8 mouse cellular contexts compared by ENCODE assay signal in genomic region chr10:19185790-19186581, GRCm38 (mm10).
DNase-seq lines count a peak whose midpoint lies in the region; ATAC-seq and TF ChIP-seq lines count a peak whose summit lies in the region.

No protein-coding gene starts in this region.

- no peak for TF ChIP-seq CTCF in thymus, adult 2 months (IDR thresholded peaks at IDR 0.05; ENCODE audit: borderline replicate concordance, control insufficient read depth, extremely low read depth, insufficient read depth, low read length, poor library complexity)

- 0 out of 2 replicates have a peak, but pooled peaks have one; percentile 33 for TF ChIP-seq POLR2A in thymus, adult 2 months (IDR thresholded peaks at IDR 0.05; ENCODE audit: control insufficient read depth, extremely low read depth, insufficient read depth, low read length, poor library complexity)

- H3K9me3 ChIP-seq in heart, embryonic 11.5 days (replicated peaks; ENCODE audit: control insufficient read depth, low read length) = no peaks in the 10 kb centered on the region
- no peaks in the 10 kb centered on the region for H3K9me3 ChIP-seq in kidney, embryonic 14.5 days (ENCODE audit: control insufficient read depth, low read length)
- H3K9me3 ChIP-seq in liver, embryonic 11.5 days (ENCODE audit: control insufficient read depth, low read length) = no peaks in the 10 kb centered on the region

- H3K27me3 ChIP-seq in heart, embryonic 11.5 days (ENCODE audit: control insufficient read depth, insufficient read depth, low read length) = peaks cover 2% of the 10 kb centered on the region; the same call in 1 of the 2 replicates
- H3K27me3 ChIP-seq in kidney, embryonic 14.5 days (ENCODE audit: control insufficient read depth, insufficient read depth, low read length) = peaks cover 11% of the 10 kb centered on the region
- H3K27me3 ChIP-seq in liver, embryonic 11.5 days (replicated peaks; ENCODE audit: control insufficient read depth, insufficient read depth, low read length) = no peaks in the 10 kb centered on the region; the same call in 1 of the 2 replicates
- H3K27me3 ChIP-seq in thymus, adult 2 months (ENCODE audit: control insufficient read depth, insufficient read depth, low read length) = no peaks in the 10 kb centered on the region

- no peaks in the 10 kb centered on the region for H3K36me3 ChIP-seq in heart, embryonic 11.5 days (ENCODE audit: control insufficient read depth, insufficient read depth, low read length)
- no peaks in the 10 kb centered on the region for H3K36me3 ChIP-seq in kidney, embryonic 14.5 days (ENCODE audit: control insufficient read depth, insufficient read depth, low read length)
- no peaks in the 10 kb centered on the region for H3K36me3 ChIP-seq in liver, embryonic 11.5 days (ENCODE audit: control insufficient read depth, insufficient read depth, low read length)
- H3K36me3 ChIP-seq in thymus, adult 2 months (ENCODE audit: control insufficient read depth, insufficient read depth, low read length) = no peaks in the 10 kb centered on the region

- H3K4me1 ChIP-seq in heart, embryonic 11.5 days (ENCODE audit: control insufficient read depth, insufficient read depth, low read length) = peaks cover 3% of the 10 kb centered on the region; the same call in 1 of the 2 replicates
- H3K4me1 ChIP-seq in kidney, embryonic 14.5 days (ENCODE audit: control insufficient read depth, insufficient read depth, low read length) = no peaks in the 10 kb centered on the region
- H3K4me1 ChIP-seq in liver, embryonic 11.5 days (replicated peaks; ENCODE audit: control insufficient read depth, insufficient read depth, low read length) = no peaks in the 10 kb centered on the region
- H3K4me1 ChIP-seq in thymus, adult 2 months (replicated peaks; ENCODE audit: control insufficient read depth, insufficient read depth, low read length) = peaks cover 30% of the 10 kb centered on the region

- peak; percentile 93 for DNase-seq in CD4-positive helper T cell, adult 2 months (ENCODE audit: low read depth, low spot score)
- peak; percentile 94 for DNase-seq in T-cell, adult 2 months (ENCODE audit: low spot score)
- DNase-seq in embryo, embryonic 10 days (ENCODE audit: low spot score) = peak; percentile 83
- DNase-seq in liver, embryonic 11.5 days (ENCODE audit: low spot score) = peak; percentile 43
- DNase-seq in thymus, adult 2 months = peak; percentile 64

- H3K4me2 ChIP-seq in heart, embryonic 11.5 days = peak overlapping the region; percentile 66
- H3K4me2 ChIP-seq in kidney, embryonic 14.5 days (replicated peaks; ENCODE audit: low read depth, low read length) = peak overlapping the region; percentile 40
- peak overlapping the region; percentile 61 for H3K4me2 ChIP-seq in liver, embryonic 11.5 days

- 0 out of 2 replicates have a peak, but pooled peaks have one; percentile 22 for ATAC-seq in heart, embryonic 11.5 days (replicated peaks; ENCODE audit: insufficient number of reproducible peaks, low FRiP score, low TSS enrichment)
- peak; percentile 82; the same call in 1 of the 2 replicates for ATAC-seq in kidney, embryonic 14.5 days (ENCODE audit: low FRiP score, low TSS enrichment)
- 0 out of 2 replicates have a peak, but pooled peaks have one; percentile 47 for ATAC-seq in liver, embryonic 11.5 days (replicated peaks; ENCODE audit: low FRiP score)
- ATAC-seq in monocyte, adult 5-6 weeks (replicated peaks; ENCODE audit: insufficient number of reproducible peaks, low FRiP score, low TSS enrichment, poor library complexity, severe bottlenecking) = peak; percentile 71

- H3K4me3 ChIP-seq in heart, embryonic 11.5 days (ENCODE audit: low read depth, low read length) = peak overlapping the region; percentile 36
- peak overlapping the region; percentile 23 for H3K4me3 ChIP-seq in kidney, embryonic 14.5 days (ENCODE audit: low read length)
- H3K4me3 ChIP-seq in liver, embryonic 11.5 days (ENCODE audit: low read depth, low read length) = peak overlapping the region; percentile 36
- peak overlapping the region; percentile 41 for H3K4me3 ChIP-seq in thymus, adult 2 months (ENCODE audit: control insufficient read depth, insufficient read depth, low read length)

- 10% methylated on average over 18 of the region's 18 CpGs for WGBS in heart, embryonic 11.5 days (ENCODE audit: insufficient replicate concordance)
- 9% methylated on average over 18 of the region's 18 CpGs for WGBS in kidney, embryonic 14.5 days
- 13% methylated on average over 18 of the region's 18 CpGs for WGBS in liver, embryonic 11.5 days
- 3% methylated on average over 18 of the region's 18 CpGs for WGBS in thymus, adult 2 months

- no peak overlapping the region for H3K27ac ChIP-seq in heart, embryonic 11.5 days (ENCODE audit: low read depth, low read length)
- no peak overlapping the region for H3K27ac ChIP-seq in kidney, embryonic 14.5 days (ENCODE audit: low read depth, low read length)
- no peak overlapping the region for H3K27ac ChIP-seq in liver, embryonic 11.5 days (ENCODE audit: low read depth, low read length)
- peak overlapping the region; percentile 99 for H3K27ac ChIP-seq in thymus, adult 2 months (ENCODE audit: control insufficient read depth, insufficient read depth, low read length)

- peak overlapping the region; percentile 75 for H3K9ac ChIP-seq in heart, embryonic 11.5 days (ENCODE audit: low read depth, low read length)
- H3K9ac ChIP-seq in kidney, embryonic 14.5 days (ENCODE audit: low read depth, low read length) = peak overlapping the region; percentile 42; the same call in 1 of the 2 replicates
- H3K9ac ChIP-seq in liver, embryonic 11.5 days (ENCODE audit: low read depth, low read length) = peak overlapping the region; percentile 22; the same call in 1 of the 2 replicates

Comparison
In these comparisons a context has a peak if more than half of its experiments do, and no peak if none do; other contexts are left out.
1. DNase-seq: peak in every context shown above with its lines; median percentile 94 in T-cell, adult 2 months; 93 in CD4-positive helper T cell, adult 2 months; 83 in embryo, embryonic 10 days; 64 in thymus, adult 2 months; 43 in liver, embryonic 11.5 days.
2. ATAC-seq: peak in every context shown above with its lines; median percentile 82 in kidney, embryonic 14.5 days; 71 in monocyte, adult 5-6 weeks; 47 in liver, embryonic 11.5 days; 22 in heart, embryonic 11.5 days.
3. H3K9ac ChIP-seq: peak in every context shown above with its lines; median percentile 75 in heart, embryonic 11.5 days; 42 in kidney, embryonic 14.5 days; 22 in liver, embryonic 11.5 days.